Mouse (Mus musculus): ENCODE measurements around the gene Ccno.
"Not testable (repeated sequence)": the region's sequence is repeated elsewhere in the genome, so short reads cannot be mapped to it uniquely, and the experiment has no call there.

Ccno gene

DNA sequence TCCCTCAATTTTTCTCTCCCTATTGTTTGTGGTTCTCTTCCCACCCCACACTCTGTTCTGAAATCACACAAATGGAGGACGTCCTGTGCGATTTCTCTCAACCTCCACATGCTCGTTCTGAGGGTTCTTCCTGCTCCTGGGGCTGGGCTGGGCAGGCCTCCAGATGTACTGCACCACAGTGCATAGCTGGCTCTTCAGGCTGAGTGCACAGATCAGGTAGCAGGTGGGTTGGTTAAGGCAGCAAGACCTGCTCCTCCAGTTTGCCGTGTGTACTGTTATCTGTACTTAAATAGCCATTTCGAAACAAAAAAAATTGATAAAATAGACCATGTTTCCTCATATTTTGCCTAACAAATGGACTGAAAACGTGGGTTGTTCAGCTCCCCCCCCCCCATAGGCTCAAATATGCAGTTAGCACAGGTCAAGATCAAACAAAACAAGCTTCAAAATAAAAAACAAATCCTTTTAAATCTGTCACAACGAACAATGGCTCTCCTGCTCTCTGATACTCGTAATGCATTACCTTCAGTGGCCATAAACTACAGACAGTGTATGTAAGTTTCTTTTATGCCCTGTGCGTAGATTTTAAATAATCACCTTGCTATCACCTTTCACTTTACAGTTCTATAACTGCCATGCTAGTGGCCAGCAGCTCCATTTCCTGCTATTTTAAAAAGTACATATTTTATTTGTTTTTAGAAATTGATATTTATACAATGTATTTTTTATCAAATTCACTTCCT is 13.1 kb downstream of the Ccno start:
- no peak for DNase-seq (ENCODE audit: low spot score in 2 of 2)

DNA sequence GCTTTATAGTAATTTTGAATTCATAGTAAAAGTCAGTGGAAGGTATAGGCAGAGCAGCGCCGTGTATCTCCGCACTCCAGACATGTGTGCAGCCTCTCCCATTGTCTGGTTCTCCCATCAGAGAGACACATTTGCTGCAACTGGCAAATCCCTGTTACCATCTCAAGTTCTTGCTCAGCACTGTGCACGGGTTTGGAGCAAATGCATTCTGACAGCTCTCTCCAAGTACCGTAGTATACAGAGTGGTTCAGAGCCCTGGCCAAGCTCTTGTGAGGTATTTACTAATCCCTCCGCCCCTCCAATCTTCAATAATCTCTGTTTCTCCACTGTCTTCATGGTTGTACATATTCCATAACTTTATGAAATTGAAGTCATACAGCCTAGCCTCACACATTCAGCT is 25.1 kb downstream of the Ccno start:
- DNase-seq (ENCODE audit: low spot score in 2 of 2) = no peak

DNA sequence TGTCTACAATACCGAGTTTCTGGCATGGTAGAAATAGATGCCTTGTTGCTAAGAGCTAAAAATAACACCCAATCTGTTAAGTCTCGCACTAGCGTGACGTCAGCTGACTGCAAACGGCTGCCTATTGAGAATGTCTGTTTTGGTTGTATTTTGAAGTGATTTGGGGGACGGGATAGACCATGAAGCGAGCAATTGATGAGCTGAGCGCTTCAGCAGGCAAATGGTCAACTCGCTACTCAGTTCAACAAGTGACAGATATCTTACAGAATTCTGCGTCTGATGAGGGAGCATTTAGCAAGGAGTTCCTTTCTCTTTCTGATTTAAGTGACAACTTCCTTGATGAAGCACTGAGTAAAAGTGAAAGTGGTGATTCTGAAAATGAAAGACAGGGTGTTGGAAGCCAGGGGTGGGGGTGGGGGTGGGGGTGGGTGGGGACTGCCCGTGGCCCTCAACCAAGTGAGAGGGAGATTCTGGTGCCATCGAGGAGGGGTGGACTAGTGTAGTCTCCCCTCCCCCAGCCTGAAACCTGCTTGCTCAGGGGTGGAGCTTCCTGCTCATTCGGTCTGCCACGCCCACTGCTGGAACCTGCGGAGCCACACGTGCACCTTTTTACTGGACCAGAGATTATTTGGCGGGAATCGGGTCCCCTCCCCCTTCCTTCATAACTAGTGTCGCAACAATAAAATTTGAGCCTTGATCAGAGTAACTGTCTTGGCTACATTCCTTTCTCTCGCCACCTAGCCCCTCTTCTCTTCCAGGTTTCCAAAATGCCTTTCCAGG is 25.8 kb downstream of the Ccno start:
- not testable (repeated sequence) for DNase-seq (ENCODE audit: low spot score in 2 of 2)

DNA sequence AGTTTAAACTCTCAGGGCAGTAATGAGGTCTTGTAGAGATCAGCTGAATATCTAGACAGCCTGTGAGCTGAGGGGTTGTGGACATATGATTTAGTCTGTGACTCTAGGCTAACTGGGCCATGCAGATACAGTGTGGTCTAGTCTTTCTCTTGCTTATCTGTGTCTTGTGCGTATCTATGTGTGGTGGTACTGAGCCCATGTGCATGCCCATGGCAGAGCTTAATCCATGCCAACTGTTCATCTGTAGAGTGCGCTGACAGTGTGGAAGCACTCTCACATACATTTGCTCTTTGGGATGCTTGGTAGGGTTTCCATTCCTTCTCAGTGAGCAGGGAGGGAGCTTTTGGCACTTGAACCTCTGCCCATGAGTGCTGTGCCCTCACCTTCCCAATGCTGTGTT is 33.9 kb downstream of the Ccno start:
- DNase-seq (ENCODE audit: low spot score in 2 of 2) = no peak

DNA sequence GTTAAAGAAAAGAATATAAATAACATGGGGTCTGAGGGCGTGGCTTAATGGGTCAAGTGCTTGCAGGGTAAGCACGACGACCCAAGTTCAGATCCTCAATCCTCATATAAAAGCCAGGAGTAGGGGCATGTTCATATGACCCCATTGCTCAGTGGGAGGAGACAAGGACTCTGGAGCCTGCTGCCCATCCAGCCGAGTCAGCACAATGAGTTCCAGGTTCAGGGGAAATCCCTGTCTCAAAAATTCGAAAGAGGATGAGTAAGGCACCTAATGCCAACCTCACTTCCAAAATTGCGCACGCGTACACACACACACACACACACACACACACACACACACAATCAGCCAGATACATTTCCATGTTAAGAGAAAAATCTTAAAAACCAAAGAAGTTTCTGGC is 34.9 kb downstream of the Ccno start:
- DNase-seq (ENCODE audit: low spot score in 2 of 2) = no peak

DNA sequence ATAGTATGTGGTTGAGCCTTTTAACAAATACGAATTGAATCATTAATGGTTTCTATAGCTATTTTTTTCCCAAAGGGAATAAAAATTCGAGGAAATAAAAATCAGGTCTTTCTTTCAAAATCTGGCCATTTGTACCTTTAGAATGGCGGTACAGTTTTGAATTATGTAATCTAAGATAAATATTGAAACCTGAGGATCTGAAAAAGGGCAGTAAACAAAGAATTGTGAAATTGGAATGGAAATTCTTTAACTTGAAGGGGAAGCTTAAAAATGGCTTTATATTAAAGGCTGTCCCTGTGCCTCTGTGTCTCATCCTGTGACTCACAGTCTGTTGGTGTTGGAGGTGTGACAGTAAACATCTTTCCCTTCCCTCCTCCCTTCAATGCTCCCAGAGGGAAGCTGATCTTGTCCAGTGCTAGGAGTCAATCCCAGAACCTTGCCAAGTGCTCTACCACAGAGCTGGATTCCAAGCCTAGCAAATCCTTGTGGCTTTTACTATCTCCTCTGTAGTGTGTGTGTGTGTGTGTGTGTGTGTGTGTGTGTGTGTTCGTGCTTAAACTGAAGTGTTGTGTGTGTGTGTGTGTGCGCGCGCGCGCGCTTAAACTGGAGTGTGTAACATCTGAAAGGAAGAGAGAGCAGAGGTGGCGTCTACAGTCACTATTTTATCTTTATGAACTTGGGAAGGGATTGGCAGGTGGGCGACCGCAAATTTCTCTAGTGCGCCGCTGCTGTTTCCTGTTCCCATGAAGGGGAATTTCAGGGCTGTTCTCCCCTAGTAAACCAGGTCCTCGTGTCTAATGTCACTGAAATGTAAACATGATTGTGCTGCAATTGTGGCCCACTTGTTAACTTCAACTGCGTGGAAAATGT is 35.9 kb downstream of the Ccno start:
- no peak for DNase-seq (ENCODE audit: low spot score in 2 of 2)

DNA sequence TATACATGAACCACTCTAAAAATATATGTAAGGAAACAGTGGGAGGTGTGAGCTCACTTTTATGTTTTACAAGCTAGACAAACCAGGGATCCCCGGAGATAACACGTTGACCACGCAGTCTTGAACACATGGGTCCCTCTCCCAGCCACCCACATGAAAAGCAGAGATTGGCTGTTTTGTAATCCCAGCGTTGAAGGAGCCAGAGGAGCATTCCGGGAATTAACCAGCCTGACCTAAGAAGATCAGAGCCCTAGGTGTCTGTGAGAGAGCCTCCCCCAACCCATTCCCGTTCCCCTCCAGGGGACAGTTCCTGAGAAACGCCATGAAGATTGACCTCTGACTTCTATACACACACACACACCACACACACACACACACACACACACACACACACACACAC is 43.7 kb downstream of the Ccno start:
- no peak for DNase-seq (ENCODE audit: low spot score in 2 of 2)

DNA sequence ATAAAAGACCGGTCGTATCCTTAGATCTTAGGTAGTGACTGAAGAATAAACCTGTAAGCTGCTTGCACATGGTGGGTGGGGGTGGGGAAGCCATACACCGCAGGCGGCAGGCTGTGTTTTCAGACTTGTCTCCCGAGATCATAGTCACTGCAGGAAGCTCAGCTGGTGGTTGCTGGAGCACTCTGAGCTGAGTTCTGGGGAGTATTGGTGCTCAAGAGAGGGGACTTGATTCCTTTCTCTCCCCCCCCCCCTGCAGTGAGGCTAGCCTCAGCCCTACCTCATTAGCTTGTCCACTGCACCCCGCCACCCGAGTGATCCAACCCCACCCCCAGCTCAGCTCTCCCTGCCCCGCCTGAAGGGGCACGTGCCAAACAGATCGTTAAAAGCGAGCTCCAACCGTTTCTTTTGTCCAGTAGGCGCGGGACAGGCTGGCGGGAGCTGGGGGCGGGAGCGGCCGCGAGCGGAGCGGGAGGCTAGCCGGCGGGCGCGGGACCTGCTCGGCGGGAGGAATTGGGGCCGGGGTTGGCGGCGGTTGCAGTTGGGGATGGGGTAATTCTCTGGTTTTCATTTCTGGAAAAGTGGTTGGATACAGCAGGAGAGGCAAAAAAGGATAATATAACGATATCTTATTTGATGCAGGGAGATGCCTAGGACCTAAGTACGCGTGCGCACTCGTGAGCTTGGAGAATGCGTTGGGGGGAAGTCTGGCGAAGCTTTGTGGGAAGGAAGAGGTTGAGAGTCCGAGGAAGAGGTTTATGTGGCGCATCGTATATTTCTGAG is 44.4 kb downstream of the Ccno start:
- no peak for DNase-seq (ENCODE audit: low spot score in 2 of 2)

DNA sequence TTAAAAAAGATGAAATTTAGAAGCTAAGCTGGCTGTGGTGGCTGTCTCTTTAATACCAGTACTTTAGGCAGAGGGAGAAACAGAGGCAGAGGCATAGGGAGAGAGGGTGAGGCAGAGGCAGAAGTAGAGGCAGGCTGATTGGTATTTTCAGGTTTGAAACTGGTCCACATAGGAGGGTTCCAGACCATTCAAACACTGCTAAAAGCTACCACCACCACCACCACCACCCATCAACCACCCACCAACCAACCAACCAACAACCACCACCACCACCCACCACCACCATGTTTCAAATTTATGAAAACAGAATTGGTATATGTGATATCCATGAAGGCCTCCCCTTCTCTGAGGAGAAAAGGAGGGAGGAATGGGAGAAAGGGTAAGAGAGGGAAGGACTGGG is 45.2 kb downstream of the Ccno start:
- DNase-seq (ENCODE audit: low spot score in 2 of 2) = no peak

DNA sequence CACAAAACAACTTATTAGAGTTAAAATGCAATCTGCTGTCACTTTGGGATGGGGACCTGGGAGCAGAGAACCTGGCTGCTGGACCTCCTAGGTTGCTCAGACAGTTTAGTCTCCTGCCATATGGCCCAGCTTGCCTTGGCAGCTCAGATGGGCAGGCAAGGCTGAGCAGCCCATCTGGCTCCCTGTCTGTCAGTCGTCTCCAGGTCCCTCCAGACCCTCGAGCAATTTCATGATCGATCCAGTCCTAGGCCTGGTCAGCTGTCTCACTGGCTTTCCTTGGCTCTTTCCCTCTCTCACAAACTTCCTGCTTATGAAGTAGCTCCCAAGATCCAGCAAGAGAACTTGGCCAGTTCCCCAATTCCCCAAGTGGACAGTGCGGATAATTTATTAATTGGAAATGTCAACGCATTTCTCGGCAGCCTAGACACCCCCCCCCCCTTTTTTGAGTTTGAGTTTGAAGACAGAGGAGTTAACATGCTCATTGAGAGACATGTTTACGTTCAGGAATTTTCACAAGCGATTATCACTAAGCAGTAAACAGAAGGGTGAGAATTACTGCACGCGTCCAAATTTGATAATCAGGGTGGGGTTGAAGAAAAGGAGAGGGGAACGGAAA is 46.8 kb downstream of the Ccno start:
- no peak for DNase-seq (ENCODE audit: low spot score in 2 of 2)

DNA sequence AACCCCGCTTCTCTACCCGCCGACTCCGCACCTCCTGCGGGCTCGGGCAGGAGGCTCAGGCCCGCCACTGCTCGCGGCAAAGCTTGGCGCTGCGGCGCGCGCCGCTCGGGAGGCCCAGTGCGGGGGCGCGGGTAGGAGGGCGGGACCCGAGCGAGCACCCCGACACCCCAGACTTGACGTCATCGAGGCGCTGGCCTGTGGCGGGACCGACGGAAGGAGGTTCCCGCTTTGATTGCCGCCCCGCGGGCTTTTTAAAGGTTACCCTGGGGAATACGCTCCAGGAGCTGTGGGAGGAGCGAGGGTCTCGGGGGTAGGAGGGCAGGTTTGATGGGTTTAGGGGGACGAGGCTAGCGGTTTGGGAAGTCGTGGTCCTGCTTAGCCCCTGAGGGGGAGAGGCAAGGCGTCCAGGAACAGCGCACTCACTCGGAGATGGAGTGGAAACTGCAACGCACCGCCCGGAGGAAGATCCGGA is 47.4 kb downstream of the Ccno start, which contains the start of gene Cdc20b:
TSS of gene Cdc20b (plus strand) at position 162 of the 472 bp plus-strand sequence.
- peak; percentile 10 to 25 for DNase-seq (ENCODE audit: low spot score in 2 of 2)

DNA sequence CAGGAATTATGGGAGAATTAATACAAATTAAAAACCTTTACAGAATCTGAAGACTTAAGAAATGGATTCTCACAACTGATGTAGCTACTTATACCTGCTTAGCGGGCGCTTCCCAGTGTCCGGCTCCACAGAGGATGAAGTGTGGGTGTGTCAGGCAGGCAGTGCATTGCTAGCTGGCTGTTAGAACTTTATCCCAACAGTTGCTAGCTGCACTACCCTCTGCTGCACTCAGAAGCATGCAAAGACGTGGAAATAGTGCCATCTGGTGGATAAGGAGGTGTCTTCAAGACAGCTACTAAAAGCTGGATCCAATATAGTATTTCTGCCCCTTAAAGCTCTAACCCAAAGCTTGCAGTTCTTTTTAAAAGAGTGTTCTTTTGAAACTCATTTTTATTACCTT is 48.2 kb downstream of the Ccno start:
- peak; percentile 31 to 59 for DNase-seq (ENCODE audit: low spot score in 2 of 2)
